Mouse (Mus musculus): ENCODE data around the gene Kremen2. TPM values are rescaled to one million over a fixed set of nuclear protein-coding genes. Genes with fewer than 3 reads are reported as not detected.
"Not testable (repeated sequence)": the region's sequence is repeated elsewhere in the genome, so short reads cannot be mapped to it uniquely, and the experiment has no call there.

Kremen2 gene
- under 1 TPM; 0.17 to 0.21 TPM for total RNA-seq (2021)
- long read RNA-seq, experiment 1 = 0 reads
- long read RNA-seq, experiment 2, partial matches to known transcripts = 2 of 4 reads
- long read RNA-seq, experiment 2, other reads (novel, unspliced or antisense) = 2 of 4 reads

DNA sequence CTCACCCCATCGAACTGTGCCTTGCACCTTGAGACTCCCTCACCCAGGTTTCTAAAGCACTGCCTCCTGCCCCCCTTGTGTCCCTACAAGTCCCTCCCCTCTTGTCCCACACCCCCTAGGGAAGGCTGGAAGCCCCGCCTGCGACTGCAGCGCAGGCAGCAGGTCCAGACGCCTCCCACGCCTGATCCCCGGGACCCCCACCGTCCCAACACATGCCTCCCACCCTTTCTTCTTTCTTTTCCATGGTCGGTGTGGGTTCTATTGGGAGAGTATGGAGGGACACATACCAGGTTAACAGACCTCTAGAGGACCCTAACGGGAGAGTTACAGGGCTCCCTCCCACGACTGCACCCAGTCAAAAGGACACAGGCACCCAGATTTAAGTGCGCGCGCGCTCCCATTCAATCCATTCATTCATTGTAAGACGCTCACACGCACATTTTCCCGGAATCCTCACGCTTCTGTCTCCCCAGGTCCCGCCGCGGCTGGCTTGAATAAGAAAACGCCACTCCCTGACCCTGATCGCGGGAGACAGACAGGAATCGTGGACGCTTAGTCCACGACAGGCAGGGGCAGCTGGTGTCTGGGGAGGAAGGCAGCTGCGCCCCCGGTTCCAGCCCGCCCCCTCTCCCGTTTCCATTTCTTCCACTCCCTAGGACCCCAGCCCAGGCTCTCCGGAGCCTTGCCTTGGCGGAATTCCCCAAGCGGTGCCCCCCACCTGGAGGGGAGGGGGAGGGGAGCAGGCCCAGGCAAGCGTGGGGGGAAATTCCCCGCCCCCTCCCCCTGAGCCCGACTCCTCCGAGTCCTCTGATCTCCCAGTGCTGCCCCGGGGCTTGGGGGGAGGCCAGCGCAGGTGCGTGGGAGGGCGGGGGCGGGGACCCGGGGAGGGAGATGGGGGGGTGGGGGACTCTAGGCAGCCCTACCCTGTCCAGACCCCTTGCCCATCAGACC lies at the start of gene Kremen2:
Kremen2 (minus strand) TSS at position 533 of the 951 bp plus-strand sequence.
- no peak for DNase-seq (ENCODE audit: low spot score in 2 of 2)

DNA sequence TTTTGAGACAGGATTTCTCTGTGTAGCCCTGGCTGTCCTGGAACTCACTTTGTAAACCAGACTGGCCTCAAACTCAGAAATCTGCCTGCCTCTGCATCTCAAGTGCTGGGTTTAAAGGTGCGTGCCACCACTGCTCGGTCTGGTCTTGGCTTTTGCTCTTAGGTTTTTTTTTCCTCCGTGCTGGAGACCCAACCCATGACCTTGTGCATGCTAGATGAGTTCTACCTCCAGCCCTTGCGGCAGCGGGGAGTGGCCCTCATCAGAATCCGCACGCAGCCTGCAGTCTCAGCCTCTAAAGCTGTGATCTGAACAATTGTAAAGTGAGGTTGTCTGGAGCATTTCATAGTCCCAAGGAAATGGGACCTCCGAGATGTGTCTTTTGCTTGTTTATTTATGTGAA lies 49.7 kb upstream of the Kremen2 start:
- no peak for DNase-seq (ENCODE audit: low spot score in 2 of 2)

DNA sequence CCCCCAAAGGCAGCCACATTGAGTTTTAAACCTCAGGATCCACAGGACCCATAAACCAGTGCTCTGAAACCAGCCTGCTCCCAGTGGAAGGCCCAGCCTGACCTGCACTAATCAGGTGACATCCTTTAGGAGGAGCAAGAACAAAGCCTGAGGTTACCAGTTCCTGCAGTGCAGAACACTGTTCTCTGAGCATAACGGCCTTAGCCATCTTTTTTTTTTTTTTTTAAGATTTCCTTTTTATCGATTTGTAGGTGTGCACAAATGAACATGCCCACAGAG lies 45.4 kb upstream of the Kremen2 start:
- no peak for DNase-seq (ENCODE audit: low spot score in 2 of 2)

DNA sequence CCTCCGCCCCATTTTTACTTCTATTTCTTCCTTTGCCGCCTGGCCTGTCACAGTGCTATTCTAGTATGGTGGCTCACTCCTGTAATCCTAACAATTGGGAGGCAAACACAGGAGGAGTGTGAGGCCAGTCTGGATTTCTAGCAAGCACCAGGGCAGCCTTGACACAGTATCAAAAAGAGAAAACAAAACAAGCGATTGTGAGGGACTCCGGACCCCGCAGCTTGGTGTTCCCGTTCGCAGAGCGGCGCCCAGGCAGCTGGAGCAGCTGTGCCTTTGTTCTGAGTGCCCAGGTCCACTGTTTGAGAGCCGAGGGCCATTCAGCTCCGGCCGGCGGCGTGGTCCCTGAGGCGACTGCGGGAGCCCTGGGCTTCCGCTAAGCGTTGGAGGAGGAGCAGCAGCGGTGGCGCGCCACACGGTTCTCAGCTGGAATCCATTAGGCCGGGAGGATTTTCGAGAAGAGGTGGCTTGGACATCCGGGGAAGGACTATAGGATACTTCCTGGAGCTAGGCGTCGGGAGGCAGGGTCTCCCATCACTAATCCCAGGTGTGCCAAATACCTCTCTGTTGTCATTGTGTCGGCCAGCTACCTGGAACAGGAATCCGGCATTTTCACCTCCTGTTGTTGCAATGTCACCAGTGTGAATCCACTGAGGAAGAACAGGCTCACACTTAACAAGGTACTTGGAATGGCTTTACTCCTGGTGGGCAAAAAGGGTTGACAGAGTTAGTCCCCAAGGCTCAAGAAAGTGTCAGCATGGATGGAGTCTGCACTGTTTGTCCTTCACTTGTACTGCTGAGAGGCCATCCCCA lies 44.8 kb upstream of the Kremen2 start, which contains the start of gene Srrm2:
Srrm2 (plus strand) TSS at position 264 of the 810 bp plus-strand sequence.
- DNase-seq (ENCODE audit: low spot score in 2 of 2) = peak in 1 of 2 experiments; percentile 54

DNA sequence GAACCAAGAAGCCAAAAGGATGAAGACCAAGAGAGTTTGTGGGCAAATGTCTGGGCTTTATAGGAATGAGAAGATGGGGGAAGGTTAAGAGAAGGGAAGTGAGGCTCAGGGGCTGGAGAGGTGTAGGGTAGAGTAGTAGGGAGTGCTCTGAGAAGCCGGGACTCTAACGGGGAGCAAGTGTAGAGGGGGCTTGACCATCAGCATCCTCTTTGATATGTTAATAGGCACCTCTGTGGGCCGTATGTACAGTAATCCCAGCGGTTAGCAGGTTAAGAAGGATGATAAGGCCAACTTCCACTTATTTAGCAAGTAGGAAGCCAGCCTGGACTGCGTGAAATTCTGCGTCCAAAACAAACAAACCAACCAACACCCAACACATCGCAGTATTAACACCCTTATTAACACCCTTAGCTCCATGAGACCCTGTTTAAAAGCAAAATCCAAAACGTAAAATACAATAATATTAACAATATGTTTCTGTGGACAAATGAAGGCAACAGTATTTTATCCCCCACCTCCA lies 44.2 kb upstream of the Kremen2 start:
- DNase-seq (ENCODE audit: low spot score in 2 of 2) = no peak

DNA sequence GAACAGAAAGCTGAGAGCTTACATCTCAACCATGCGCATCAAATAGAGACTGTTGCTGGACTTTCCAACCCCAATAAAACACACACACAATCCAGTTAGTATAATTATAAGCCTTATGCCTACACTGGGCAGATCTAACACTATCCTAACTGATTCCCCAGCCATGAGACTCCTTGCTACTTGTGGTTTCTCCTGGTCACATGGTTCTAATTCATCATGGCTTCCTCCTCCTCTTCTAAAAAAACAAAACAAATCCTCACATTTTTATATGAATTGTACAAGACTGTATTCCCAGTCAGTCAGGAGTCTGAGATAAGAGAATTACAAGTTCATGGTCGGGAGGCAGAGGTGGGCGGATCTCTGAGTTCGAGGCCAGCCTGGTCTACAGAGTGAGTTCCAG lies 43.3 kb upstream of the Kremen2 start:
- no peak for DNase-seq (ENCODE audit: low spot score in 2 of 2)

DNA sequence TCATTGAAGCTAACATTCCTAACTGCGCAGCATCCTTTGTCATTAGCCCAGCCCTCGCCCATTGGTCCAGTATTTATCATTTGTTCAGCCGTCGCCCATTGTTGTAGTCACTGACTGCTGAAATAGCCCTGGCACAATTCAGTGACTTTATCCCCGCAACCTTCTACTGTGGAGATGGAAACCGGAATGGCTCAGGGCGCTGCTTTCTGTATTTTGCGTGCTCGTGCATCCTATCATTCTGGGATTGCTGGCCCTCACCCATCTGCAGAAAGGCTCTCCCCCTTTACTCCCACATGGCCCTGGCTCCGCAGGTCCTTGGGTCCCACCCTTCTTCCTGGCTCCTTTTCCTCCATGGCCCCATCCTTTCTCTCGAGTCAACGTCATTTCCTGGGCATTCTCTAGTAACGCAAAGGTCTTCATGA lies 40.9 kb upstream of the Kremen2 start:
- peak; percentile 41 to 58 for DNase-seq (ENCODE audit: low spot score in 2 of 2)

DNA sequence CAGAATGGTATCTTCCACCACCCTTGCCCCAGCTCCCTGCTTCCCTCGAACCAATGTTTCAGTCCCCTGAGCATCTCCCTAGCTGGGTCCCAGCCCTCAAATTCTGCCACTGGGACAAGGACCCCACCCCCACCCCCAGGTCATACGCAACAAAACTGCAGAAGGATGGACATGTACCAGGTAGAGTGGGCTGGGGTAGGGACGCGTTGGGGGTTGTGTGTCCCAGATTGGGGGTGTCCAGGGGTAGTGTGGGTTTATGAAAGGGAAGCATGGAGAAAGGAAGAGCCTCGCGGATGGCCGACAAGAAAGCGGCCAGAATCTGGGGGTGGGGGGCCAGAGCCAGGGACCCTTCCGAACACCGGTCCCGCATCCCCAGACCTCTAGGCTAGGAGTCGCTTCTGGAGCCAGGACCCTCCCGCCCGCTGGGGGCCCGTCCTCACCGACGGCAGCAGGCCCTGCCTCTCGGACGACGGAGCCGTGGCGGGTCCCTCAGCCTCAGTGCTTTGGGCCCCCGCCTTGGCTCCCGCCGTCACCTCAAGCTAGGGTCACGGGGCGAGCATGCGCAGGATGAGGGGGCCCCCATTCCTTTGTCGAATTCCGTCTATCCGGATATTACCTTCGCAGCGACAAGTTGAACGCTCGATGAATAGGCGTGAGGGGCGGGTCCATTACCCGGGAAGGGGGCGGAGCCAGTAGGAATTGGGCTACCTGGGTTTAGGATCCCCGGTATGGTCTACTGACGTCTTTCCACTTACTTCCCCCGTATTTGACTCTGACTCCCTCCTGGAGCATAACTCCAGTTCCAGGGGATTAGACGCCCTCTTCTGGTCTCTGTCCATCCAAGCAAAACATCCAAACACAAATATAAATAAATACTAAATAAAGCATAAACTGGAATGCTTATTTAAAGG lies 40.2 kb upstream of the Kremen2 start, which contains the start of gene Flywch2:
Flywch2 (minus strand) TSS at position 521 of the 911 bp plus-strand sequence.
- DNase-seq (ENCODE audit: low spot score in 2 of 2) = peak; percentile 85 to 95

DNA sequence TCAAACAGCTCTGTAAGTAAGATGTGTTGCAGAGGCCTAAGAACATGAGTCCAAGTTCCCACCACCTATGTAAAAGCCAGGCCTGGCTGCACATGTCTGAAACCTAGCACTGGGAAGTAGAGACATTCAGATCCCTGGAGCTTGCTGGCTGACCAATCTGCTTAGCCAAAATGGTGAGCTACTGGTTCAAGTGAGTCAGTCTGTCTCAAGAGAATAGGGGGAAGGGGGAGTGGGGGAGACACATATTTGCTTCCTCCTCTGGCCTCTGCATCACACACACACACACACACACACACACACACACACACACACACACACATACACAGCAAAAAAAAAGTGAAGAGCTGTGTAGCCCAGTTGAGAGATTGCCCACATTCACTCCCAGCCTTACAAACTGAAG lies 37.7 kb upstream of the Kremen2 start:
- DNase-seq (ENCODE audit: low spot score in 2 of 2) = no peak

DNA sequence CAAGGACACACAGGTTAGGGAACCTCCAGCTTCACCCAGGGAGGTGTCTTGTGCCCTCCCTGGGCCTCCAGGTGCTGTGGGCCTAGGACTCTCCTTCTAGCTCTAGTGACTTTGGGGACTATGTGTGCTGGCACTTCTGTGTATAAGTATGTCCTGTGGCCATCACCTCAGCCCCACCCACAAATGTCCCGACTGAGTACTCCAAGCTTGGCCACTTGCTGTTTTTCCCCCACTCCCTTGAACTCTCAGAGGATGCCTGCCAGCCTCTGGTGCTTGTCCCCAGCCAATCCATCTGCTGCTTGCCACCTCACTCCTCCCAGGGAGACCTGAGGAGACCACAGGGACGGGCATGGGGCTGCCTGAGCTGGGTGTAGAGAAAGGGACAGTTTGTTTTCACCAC lies 32.8 kb upstream of the Kremen2 start:
- DNase-seq (ENCODE audit: low spot score in 2 of 2) = no peak

DNA sequence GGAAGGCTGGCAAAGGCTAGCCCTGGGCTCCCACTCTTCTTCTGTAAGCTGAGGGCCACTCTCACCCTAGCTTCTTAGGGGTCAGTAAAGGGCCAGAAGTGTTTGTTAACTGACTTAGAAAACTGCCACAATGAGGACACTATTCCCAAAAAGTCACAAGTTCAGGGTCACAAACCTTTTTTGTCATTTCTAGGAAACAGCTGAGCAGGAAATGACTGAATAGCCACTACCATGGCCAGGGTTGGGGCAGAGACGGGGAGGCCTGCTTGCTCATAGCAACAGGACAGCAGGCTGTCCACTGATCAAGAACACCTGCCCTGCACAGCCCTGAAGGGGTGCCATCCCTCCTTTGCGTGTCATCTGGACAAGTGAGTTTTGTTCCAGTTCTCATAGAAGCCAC lies 31.5 kb upstream of the Kremen2 start:
- DNase-seq (ENCODE audit: low spot score in 2 of 2) = no peak

DNA sequence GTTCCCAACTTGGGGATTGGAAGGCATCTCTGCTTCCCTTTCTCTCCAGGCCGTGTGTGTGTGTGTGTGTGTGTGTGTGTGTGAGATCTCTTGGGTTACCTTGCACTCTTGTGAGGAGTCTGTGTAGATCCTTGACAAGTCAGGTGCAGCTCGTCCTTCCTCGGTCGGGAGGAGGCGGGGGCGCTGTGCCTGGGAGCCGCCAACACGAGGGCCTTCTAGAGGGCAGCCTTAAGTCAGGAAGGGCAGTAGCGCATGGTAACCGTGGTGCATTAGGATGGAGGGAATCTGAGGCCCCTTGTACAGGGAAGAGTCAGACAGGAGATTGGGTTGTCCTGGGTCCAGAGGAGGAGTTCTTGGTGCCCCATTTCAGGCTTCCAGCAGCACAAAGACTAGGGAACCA lies 30.6 kb upstream of the Kremen2 start:
- DNase-seq (ENCODE audit: low spot score in 2 of 2) = no peak

DNA sequence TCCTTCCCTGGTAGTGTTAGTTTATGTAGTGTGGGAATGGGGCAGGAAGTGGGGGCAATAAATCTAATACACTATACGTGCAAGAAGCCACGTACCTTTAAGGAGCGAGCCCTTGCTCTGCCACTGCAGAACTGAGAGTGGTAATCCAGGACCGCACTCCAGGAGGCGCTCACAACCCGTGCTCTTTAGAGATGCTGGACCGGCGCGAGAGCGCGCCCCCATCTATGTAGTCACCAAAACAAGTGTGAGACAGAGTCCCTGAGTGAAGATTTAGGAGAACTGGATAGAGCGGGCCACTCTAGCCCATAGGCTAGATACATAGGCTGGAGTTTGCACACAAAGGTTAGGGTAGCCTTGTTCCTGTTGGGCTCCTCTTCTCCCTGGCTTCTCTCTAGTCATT lies 28.5 kb upstream of the Kremen2 start:
- peak; percentile 69 to 76 for DNase-seq (ENCODE audit: low spot score in 2 of 2)

DNA sequence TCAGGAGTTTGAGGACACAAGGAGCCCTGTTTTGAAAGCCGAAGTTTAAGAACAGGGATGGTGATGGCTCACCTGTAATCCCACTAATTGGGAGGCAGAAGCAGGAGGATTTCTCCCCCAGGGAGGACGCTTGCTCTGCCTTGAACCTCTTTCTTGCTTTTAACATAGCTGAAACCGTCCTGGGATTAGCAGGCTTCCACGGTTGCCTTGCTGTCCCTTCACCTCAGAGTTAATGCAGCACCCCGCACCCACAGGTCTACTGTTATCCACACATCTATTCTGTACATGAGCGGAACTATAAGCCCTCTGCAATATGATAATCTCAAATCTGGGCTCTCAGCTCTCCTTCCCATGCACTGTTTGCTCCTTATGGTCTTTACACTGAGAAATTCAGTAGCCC lies 28.0 kb upstream of the Kremen2 start:
- DNase-seq (ENCODE audit: low spot score in 2 of 2) = no peak

DNA sequence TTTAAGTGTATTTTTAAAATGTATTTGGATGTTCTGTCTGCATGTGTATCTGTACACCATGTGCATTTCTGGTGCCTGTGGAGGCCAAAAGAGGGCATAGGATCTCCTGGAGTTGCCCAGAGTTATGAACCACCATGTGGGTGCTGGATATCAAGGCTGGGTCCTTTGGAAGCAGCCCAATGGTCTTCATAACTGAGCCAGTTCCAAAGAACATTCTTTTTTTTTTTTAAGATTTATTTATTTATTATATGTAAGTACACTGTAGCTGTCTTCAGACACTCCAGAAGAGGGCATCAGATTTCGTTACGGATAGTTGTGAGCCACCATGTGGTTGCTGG lies 26.6 kb upstream of the Kremen2 start:
- DNase-seq (ENCODE audit: low spot score in 2 of 2) = not testable (repeated sequence)

DNA sequence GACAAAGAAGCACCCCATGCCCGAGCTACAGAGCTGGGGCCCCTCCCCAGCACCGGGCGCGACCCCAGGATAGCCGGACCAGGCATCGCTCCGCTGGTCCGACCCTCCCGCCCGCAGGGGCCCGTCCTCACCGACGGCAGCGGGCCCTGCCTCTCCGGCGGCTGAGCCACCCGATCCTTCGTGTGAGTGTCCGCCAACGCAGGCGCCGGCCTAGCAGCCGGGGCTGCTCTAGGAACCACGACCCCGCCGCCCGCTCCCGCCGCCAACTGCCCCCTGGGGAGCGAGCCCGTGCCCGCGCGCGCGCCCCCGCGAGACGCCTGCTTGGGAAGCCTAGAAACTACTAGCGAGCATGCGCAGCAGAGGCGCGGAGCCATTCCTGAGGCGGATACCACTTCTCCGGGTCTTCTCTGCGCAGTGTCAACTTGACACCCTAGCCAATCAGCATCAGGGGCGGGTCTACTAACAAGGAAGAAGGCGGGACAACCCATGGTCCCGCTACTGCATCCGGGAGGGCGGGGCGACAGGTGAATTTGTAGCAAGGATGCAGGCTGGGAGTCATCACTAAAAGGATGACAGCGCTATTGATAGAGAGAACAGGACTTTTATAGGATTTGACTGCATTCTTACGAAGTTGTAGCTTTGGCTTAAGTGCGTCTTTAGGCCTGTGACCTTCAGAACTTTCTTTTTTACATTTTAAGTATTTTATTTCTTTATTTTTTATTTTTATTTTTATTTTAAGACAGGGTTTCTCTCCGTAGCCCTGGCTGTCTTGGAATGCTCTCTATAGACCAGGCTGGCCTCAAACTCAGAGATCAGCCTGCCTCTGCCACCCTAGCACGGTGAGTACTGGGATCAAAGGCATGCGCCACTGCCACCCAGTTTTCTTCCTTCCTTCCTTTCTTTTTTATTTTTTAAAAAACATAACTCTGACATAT lies 25.9 kb upstream of the Kremen2 start, which contains the start of gene Flywch1:
Flywch1 (minus strand) TSS at position 319 of the 935 bp plus-strand sequence.
- DNase-seq (ENCODE audit: low spot score in 2 of 2) = peak; percentile 98 to 99

DNA sequence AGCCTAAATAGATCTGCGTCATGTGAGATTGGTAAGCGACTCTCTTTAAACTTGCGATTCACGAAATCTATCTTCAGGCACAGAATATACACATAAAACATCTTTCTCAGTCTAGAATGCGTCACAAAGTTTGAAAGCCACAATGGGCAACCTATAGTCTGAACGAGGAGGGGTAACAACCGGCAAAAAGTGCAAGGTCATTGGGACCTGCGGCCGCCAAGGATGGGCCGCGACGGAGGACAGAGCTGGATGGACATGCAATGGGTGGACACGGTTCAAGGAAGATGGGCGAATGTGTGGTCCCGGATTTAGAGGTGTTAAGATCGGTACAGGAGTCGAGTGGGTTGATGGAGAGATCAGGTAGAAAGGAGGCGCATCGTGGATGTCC lies 25.3 kb upstream of the Kremen2 start:
- DNase-seq (ENCODE audit: low spot score in 2 of 2) = no peak

DNA sequence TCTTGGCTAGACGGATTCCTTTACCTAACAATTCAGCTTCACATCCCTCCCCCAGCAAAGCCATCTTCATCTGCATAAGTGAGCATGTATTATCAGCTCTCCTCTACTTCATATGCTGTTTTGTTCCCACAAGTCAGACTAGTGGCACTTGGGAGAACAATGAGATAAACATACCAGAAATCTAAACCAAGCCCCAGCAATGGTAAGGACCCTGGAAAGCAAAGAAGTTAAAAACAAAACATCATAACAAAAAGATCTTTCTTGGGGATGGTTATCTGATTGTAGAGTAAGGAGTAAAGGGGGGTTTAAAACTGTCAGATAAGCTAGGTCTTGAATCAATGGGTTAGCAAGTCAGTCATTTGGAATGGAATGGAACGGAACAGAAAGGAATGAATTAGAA lies 24.9 kb upstream of the Kremen2 start:
- no peak for DNase-seq (ENCODE audit: low spot score in 2 of 2)

DNA sequence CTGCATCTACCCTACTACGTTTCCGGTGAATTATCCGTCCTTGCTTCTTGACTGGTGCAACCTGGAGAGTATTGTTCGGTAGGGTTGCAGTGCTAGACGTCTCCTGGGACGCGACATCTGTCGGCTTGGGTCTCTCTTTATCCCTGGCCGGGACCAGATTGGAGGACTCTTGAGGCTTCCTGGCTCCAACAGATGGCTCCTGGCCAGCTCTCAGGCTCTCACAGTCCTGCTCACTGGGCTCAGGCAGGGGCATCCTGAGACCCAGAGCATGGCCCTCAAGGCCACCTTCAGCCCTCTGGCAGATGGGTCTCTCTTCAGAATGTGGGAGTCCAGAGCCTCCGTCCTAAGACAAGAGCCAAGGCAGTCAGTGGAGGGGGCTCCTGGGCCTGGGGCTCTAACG lies 17.3 kb upstream of the Kremen2 start:
- no peak for DNase-seq (ENCODE audit: low spot score in 2 of 2)

DNA sequence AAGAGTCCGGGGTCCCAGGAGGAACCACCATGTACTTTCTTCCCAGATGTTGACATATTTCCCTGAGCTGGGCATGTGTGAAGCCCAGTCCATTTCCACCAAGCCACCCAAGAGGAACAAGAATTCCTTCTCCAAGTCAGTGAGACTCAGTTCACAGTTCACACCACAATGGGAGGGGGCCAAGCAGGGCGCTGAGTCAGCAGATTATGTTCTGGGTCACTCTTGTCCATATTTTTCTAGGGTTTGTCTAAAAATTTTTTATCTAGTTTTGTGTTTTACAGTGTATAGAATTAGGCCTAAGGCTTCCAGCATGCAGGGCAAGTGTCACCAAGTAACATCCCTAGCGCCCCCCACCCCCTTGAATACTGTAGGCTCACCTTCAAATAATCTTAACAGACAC lies 15.5 kb upstream of the Kremen2 start:
- no peak for DNase-seq (ENCODE audit: low spot score in 2 of 2)

Data from layer of hippocampus, postnatal 14 days (tissue).